Mouse (Mus musculus): ENCODE measurements around the gene Mipol1.

- TF ChIP-seq CTCF (IDR thresholded peaks at IDR 0.05; ENCODE audit: extremely low read depth, insufficient read depth, low read length) (no peak), POLR2A (IDR thresholded peaks at IDR 0.05; ENCODE audit: extremely low read depth, insufficient read depth, low read length) (no peak)
Measured at GRCm38 (mm10) chr12:57371790-57372547, 141.7 kb downstream of the Mipol1 start.

Measured in cortical plate, adult 2 months (tissue).